Mouse (Mus musculus): ENCODE measurements around the gene Slc7a15. TPM values are rescaled to one million over a fixed set of nuclear protein-coding genes. Genes with fewer than 3 reads are reported as not detected.

The Slc7a15 gene
- total and polyA plus RNA-seq, 3 experiments, result not detected

GRCm38 (mm10) chr12:8496679-8497313 lies 102.1 kb downstream of the Slc7a15 start:
- H3K79me2 ChIP-seq (ENCODE audit: control insufficient read depth, insufficient read depth, low read length, poor library complexity), result no peaks in the 10 kb centered on the region; the same call in 1 of the 2 replicates
- no peak for DNase-seq (ENCODE audit: low read depth, low spot score)
- TF ChIP-seq USF2 (IDR thresholded peaks at IDR 0.05; ENCODE audit: borderline replicate concordance in 1 of 2, insufficient read depth in 1 of 2, low read depth in 1 of 2, low read length in 2 of 2) (no peak), TAL1 (IDR thresholded peaks at IDR 0.05; ENCODE audit: low read length) (no peak), CHD2 (IDR thresholded peaks at IDR 0.05; ENCODE audit: low read length) (no peak), ZKSCAN1 (IDR thresholded peaks at IDR 0.05; ENCODE audit: low read depth, low read length) (no peak), HCFC1 (IDR thresholded peaks at IDR 0.05; ENCODE audit: low read depth, low read length) (no peak), MYC (IDR thresholded peaks at IDR 0.05; ENCODE audit: low read depth, low read length) (no peak), CHD1 (IDR thresholded peaks at IDR 0.05; ENCODE audit: low read depth, low read length) (no peak), RCOR1 (IDR thresholded peaks at IDR 0.05; ENCODE audit: low read depth, low read length) (no peak), ZC3H11A (IDR thresholded peaks at IDR 0.05; ENCODE audit: low read depth, low read length) (no peak), MAFK (IDR thresholded peaks at IDR 0.05; ENCODE audit: borderline replicate concordance, low read depth, low read length) (no peak), POLR2AphosphoS2 (IDR thresholded peaks at IDR 0.05; ENCODE audit: low read length) (no peak), RAD21 (IDR thresholded peaks at IDR 0.05; ENCODE audit: low read depth, low read length) (no peak), MAX (IDR thresholded peaks at IDR 0.05; ENCODE audit: low read length) (no peak), JUND (IDR thresholded peaks at IDR 0.05; ENCODE audit: low read depth, low read length) (no peak), ETS1 (IDR thresholded peaks at IDR 0.05; ENCODE audit: low read depth, low read length) (no peak), POLR2A (IDR thresholded peaks at IDR 0.05; ENCODE audit: control insufficient read depth in 1 of 2, insufficient read depth in 1 of 2, low read depth in 1 of 2, low read length in 2 of 2, poor library complexity in 1 of 2) (no peak), ZMIZ1 (IDR thresholded peaks at IDR 0.05; ENCODE audit: low read depth, low read length) (no peak)
- peaks cover 2 to 19% of the 10 kb centered on the region in 2 experiments for H3K4me1 ChIP-seq (ENCODE audit: control insufficient read depth in 1 of 2, insufficient read depth in 2 of 2, low read length in 2 of 2)
- H3K4me3 ChIP-seq (ENCODE audit: control insufficient read depth in 1 of 2, insufficient read depth in 1 of 2, low read depth in 2 of 2, low read length in 2 of 2), result no peak overlapping the region
- H3K9me3 ChIP-seq (replicated peaks; ENCODE audit: insufficient read depth, low read length), result no peaks in the 10 kb centered on the region
- H3K27ac ChIP-seq (ENCODE audit: control insufficient read depth, low read depth, low read length), result no peak overlapping the region
- H3K36me3 ChIP-seq (ENCODE audit: control insufficient read depth in 1 of 2, insufficient read depth in 2 of 2, low read length in 2 of 2), result no peaks in the 10 kb centered on the region; a peak in 1 of 4 replicates
- no peak overlapping the region for H3K9ac ChIP-seq (ENCODE audit: control insufficient read depth, low read depth, low read length, poor library complexity, severe bottlenecking)
- H3K27me3 ChIP-seq (ENCODE audit: control insufficient read depth in 1 of 2, insufficient read depth in 2 of 2, low read length in 2 of 2), result no peaks in the 10 kb centered on the region

- H3K79me2 ChIP-seq (ENCODE audit: control insufficient read depth, insufficient read depth, low read length, poor library complexity), result no peaks in the 10 kb centered on the region; the same call in 1 of the 2 replicates
- no peak overlapping the region for H3K4me3 ChIP-seq (ENCODE audit: control insufficient read depth in 1 of 2, insufficient read depth in 1 of 2, low read depth in 2 of 2, low read length in 2 of 2)
- H3K9me3 ChIP-seq (replicated peaks; ENCODE audit: insufficient read depth, low read length), result no peaks in the 10 kb centered on the region
- DNase-seq (ENCODE audit: low read depth, low spot score), result no peak
- no peak for TF ChIP-seq USF1 (IDR thresholded peaks at IDR 0.05; ENCODE audit: low read depth, low read length)
- TF ChIP-seq ZNF384 (IDR thresholded peaks at IDR 0.05; ENCODE audit: low read depth, low read length), result no peak
- TF ChIP-seq CHD1 (IDR thresholded peaks at IDR 0.05; ENCODE audit: low read depth, low read length), result no peak
- no peak for TF ChIP-seq TBP (IDR thresholded peaks at IDR 0.05; ENCODE audit: low read depth, low read length)
- TF ChIP-seq MYC (IDR thresholded peaks at IDR 0.05; ENCODE audit: low read depth, low read length), result no peak
- no peak for TF ChIP-seq BHLHE40 (IDR thresholded peaks at IDR 0.05; ENCODE audit: borderline replicate concordance, low read depth, low read length)
- no peak for TF ChIP-seq ZMIZ1 (IDR thresholded peaks at IDR 0.05; ENCODE audit: low read depth, low read length)
- TF ChIP-seq RCOR1 (IDR thresholded peaks at IDR 0.05; ENCODE audit: low read depth, low read length), result no peak
- no peak for TF ChIP-seq NRF1 (IDR thresholded peaks at IDR 0.05; ENCODE audit: insufficient read depth, low read depth, low read length, poor library complexity, severe bottlenecking)
- H3K4me1 ChIP-seq (ENCODE audit: control insufficient read depth in 1 of 2, insufficient read depth in 2 of 2, low read length in 2 of 2), result peaks cover 2 to 13% of the 10 kb centered on the region in 2 experiments
- no peak overlapping the region for H3K9ac ChIP-seq (ENCODE audit: control insufficient read depth, low read depth, low read length, poor library complexity, severe bottlenecking)
- no peaks in the 10 kb centered on the region for H3K36me3 ChIP-seq (ENCODE audit: control insufficient read depth in 1 of 2, insufficient read depth in 2 of 2, low read length in 2 of 2)
- H3K27me3 ChIP-seq (ENCODE audit: control insufficient read depth in 1 of 2, insufficient read depth in 2 of 2, low read length in 2 of 2), result no peaks in the 10 kb centered on the region
- H3K27ac ChIP-seq (ENCODE audit: control insufficient read depth, low read depth, low read length), result no peak overlapping the region
Measured at GRCm38 (mm10) chr12:8495881-8496678, 102.8 kb downstream of the Slc7a15 start.

Measured in MEL (cell line).